Mouse (Mus musculus): Measurements from ENCODE around the gene Olfr869. TPM values are rescaled to one million over a fixed set of nuclear protein-coding genes. Genes with fewer than 3 reads are reported as not detected.

Olfr869 gene
- total RNA-seq (2021) = not detected
- long read RNA-seq = 0 reads

- DNase-seq (ENCODE audit: low spot score in 2 of 2) = no peak
These were observed at the start of gene Olfr869 for GRCm38 (mm10) chr9:20128709-20129108. Gene Olfr869 (plus strand): TSS chr9:20129009.

DNA sequence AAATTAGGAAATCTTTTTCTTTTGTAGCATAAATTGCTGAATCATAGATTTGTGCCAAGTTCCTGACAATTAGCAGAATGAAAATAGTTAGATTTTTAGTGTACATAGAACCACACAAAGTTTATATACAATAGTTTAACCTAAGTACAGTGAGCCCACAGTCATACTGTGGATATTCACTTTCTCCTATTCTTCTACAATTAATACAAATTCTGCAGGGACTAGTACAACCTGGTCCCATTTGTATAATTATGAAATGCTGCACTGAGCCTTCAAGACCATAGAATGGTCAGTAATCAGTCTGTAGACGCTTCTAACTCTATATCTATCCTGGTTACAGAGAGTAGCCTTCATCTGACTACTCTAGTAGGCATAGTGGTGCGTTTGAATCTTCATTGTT is 30.5 kb upstream of the Olfr869 start, which contains the start of gene Olfr868:
Olfr868 (plus strand) TSS at position 301 of the 400 bp plus-strand sequence.
- DNase-seq (ENCODE audit: low spot score in 2 of 2) = no peak

DNA sequence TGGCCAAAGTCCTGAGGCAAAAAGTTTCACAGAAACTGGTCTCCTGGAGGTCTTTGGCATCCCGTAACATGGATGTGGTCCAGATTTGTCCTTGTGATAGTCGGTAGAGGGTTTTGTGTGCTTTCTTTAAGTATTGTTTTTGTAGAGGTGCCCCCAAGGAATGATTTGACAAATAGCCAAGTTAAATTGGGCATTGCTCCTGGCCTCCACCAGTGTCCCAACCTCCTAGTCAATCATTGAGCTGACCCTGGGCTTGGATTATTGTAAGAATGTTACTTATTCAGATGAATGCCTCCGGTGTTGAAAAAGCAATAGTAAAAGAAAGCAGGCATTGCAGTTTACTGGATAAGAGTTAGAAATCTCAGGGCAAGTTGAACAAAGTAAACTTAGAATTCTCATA is 20.9 kb downstream of the Olfr869 start:
- no peak for DNase-seq (ENCODE audit: low spot score in 2 of 2)

DNA sequence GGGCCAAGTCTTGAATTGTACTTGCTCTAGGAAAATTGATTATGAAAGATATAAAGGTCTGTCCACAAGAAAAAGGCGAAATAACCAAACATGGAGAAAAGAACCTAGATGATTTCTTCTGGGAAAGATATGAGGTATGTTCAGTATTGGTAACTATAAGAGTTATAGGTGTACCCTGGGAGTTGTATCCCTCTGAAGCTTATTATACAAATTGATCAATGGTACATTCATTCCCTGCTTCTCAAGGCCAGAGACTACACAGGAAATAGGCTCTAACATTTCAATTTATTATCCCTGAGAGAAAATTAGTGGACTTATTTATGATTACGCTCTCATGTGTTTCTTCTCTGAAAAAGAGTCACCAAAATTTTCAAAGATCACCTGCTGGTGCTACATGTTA is 45.1 kb downstream of the Olfr869 start, which contains the start of gene Olfr870:
Olfr870 (minus strand) TSS at position 101 of the 400 bp plus-strand sequence.
- no peak for DNase-seq (ENCODE audit: low spot score in 2 of 2)

GRCm38 (mm10) chr9:20179463-20179862 is 50.7 kb downstream of the Olfr869 start:
- no peak for DNase-seq (ENCODE audit: low spot score in 2 of 2)

Other genes with a start within 250 kb of the Olfr869 start
- not detected for gene Olfr862, start 241.0 kb upstream of the Olfr869 start, total RNA-seq (2021)
- not detected for gene Olfr77, start 212.1 kb upstream of the Olfr869 start, total RNA-seq (2021)
- not detected for gene Olfr866, start 101.0 kb upstream of the Olfr869 start, total RNA-seq (2021)
- not detected for gene Olfr867, start 71.4 kb upstream of the Olfr869 start, total RNA-seq (2021)
- gene Olfr868, start 30.4 kb upstream of the Olfr869 start, total RNA-seq (2021) = not detected
- gene Olfr870, start 45.0 kb downstream of the Olfr869 start, total RNA-seq (2021) = not detected
- gene Olfr871, start 83.2 kb downstream of the Olfr869 start, total RNA-seq (2021) = not detected
- gene Olfr872, start 108.1 kb downstream of the Olfr869 start, total RNA-seq (2021) = not detected
- not detected for gene Olfr39, start 153.3 kb downstream of the Olfr869 start, total RNA-seq (2021)
- not detected for gene Olfr873, start 169.5 kb downstream of the Olfr869 start, total RNA-seq (2021)
- not detected for gene Olfr18, start 207.1 kb downstream of the Olfr869 start, total RNA-seq (2021)

All from layer of hippocampus, adult 18-20 months (tissue).